Mouse (Mus musculus): Measurements from ENCODE around the gene Pcmtd2. TPM values are rescaled to one million over a fixed set of nuclear protein-coding genes. Genes with fewer than 3 reads are reported as not detected.

Gene Pcmtd2
- total and polyA plus RNA-seq, 3 experiments = 9.9 to 13.6 TPM; not detected in 1

DNA sequence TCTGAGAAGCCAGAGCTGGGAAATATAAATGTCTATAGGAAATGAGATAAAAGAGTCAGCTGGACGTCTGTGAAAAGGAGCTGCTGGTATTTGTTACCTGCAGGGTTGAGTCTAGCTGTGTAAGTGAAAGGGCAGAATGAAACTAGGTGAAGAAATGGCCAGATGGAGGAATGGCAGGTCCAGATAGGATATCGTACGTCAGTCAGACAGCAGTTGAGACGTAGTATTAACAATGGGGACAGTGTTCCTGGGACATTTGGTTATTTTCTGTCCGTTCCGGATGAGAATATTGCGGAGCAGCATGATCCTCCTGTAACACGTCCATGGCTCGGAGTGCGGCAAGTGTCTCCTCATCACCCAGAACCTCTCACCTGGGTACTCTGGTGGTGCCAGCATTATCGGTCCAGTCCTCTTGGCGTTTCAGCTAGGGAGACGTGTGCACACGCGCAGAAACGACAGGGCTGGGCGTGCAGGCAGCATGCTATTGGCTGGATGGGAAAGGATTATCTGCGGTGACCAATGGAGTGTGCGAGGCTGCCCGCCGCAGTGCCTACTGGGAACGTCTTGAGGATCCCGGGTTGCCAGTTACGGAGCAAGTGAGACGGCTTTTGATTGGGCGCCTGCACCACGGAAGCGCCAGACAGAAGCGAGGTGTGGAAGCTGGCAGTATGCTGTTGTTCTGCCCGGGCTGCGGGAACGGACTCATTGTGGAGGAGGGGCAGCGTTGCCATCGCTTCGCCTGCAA lies 26.3 kb downstream of the Pcmtd2 start, which contains the start of gene Polr3k (continued):
- no peak for TF ChIP-seq JUND (IDR thresholded peaks at IDR 0.05; ENCODE audit: low read depth, low read length)
- TF ChIP-seq POLR2AphosphoS5 (IDR thresholded peaks at IDR 0.05; ENCODE audit: borderline replicate concordance, low read depth, low read length) = no peak
- peak; percentile 87 for TF ChIP-seq ELF1 (IDR thresholded peaks at IDR 0.05; ENCODE audit: low read depth, low read length)
- TF ChIP-seq POLR2AphosphoS2 (IDR thresholded peaks at IDR 0.05; ENCODE audit: low read length) = peak; percentile 92
- TF ChIP-seq CHD1 (IDR thresholded peaks at IDR 0.05; ENCODE audit: low read depth, low read length) = no peak
- peak; percentile 83 for TF ChIP-seq SIN3A (IDR thresholded peaks at IDR 0.05; ENCODE audit: low read length)
- TF ChIP-seq MAZ (IDR thresholded peaks at IDR 0.05; ENCODE audit: low read depth, low read length) = 0 out of 2 replicates have a peak, but pooled peaks have one; percentile 50
- TF ChIP-seq CHD2 (IDR thresholded peaks at IDR 0.05; ENCODE audit: low read length) = 0 out of 2 replicates have a peak, but pooled peaks have one; percentile 25
- TF ChIP-seq TAL1 (IDR thresholded peaks at IDR 0.05; ENCODE audit: low read length) = peak; percentile 32; the same call in 1 of the 2 replicates
- TF ChIP-seq MEF2A (IDR thresholded peaks at IDR 0.05; ENCODE audit: extremely low read depth, insufficient replicate concordance, low read depth, low read length, poor library complexity, severe bottlenecking) = no peak
- TF ChIP-seq SMC3 (IDR thresholded peaks at IDR 0.05; ENCODE audit: low read depth, low read length) = no peak
- peak; percentile 87 for TF ChIP-seq HCFC1 (IDR thresholded peaks at IDR 0.05; ENCODE audit: low read depth, low read length)
- TF ChIP-seq GATA1 (IDR thresholded peaks at IDR 0.05; ENCODE audit: low read depth, low read length) = no peak
- peak; percentile 68 for TF ChIP-seq MAX (IDR thresholded peaks at IDR 0.05; ENCODE audit: low read length)

DNA sequence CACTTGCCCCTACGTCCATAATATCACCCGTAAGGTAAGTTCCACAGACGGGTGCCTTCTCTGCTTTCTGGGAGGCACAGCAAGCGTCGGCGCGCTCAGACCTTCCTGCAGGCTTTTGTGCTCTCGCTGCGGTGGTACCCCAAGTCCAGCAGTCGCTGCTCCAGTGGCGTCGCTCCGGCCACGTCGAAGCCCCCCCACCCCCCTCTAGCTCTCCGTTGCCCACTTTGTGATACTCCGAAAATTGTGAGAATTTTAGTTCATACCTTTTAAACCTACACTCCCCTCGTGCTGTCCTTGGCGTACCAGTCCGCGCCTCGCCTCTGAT lies 26.8 kb downstream of the Pcmtd2 start:
- no peak for DNase-seq (ENCODE audit: low read depth, low spot score)
- peak overlapping the region; percentile 67 to 86 for H3K4me3 ChIP-seq (ENCODE audit: control insufficient read depth in 1 of 2, insufficient read depth in 1 of 2, low read depth in 2 of 2, low read length in 2 of 2)
- peaks cover 16% of the 10 kb centered on the region for H3K79me2 ChIP-seq (ENCODE audit: control insufficient read depth, insufficient read depth, low read length, poor library complexity)
- H3K27ac ChIP-seq (ENCODE audit: control insufficient read depth, low read depth, low read length) = peak overlapping the region; percentile 42
- peaks cover 0 to 2% of the 10 kb centered on the region in 2 experiments; a peak in 1 of 4 replicates for H3K4me1 ChIP-seq (ENCODE audit: control insufficient read depth in 1 of 2, insufficient read depth in 2 of 2, low read length in 2 of 2)
- peaks cover 6 to 9% of the 10 kb centered on the region in 2 experiments for H3K36me3 ChIP-seq (ENCODE audit: control insufficient read depth in 1 of 2, insufficient read depth in 2 of 2, low read length in 2 of 2)
- H3K9ac ChIP-seq (ENCODE audit: control insufficient read depth, low read depth, low read length, poor library complexity, severe bottlenecking) = peak overlapping the region; percentile 67
- H3K9me3 ChIP-seq (replicated peaks; ENCODE audit: insufficient read depth, low read length) = no peaks in the 10 kb centered on the region
- H3K27me3 ChIP-seq (ENCODE audit: control insufficient read depth in 1 of 2, insufficient read depth in 2 of 2, low read length in 2 of 2) = no peaks in the 10 kb centered on the region
- TF ChIP-seq GATA1 (IDR thresholded peaks at IDR 0.05; ENCODE audit: low read depth, low read length) (no peak), SMC3 (IDR thresholded peaks at IDR 0.05; ENCODE audit: low read depth, low read length) (no peak), ZC3H11A (IDR thresholded peaks at IDR 0.05; ENCODE audit: low read depth, low read length) (no peak), MXI1 (IDR thresholded peaks at IDR 0.05; ENCODE audit: low read depth, low read length) (no peak), USF1 (IDR thresholded peaks at IDR 0.05; ENCODE audit: low read depth, low read length) (no peak), GABPA (IDR thresholded peaks at IDR 0.05; ENCODE audit: low read depth, low read length) (no peak), ZKSCAN1 (IDR thresholded peaks at IDR 0.05; ENCODE audit: low read depth, low read length) (no peak), E2F4 (IDR thresholded peaks at IDR 0.05; ENCODE audit: borderline replicate concordance, low read depth, low read length) (no peak), MEF2A (IDR thresholded peaks at IDR 0.05; ENCODE audit: extremely low read depth, insufficient replicate concordance, low read depth, low read length, poor library complexity, severe bottlenecking) (no peak), ZMIZ1 (IDR thresholded peaks at IDR 0.05; ENCODE audit: low read depth, low read length) (no peak; the same call in 1 of the 2 replicates), POLR2A (IDR thresholded peaks at IDR 0.05; ENCODE audit: control insufficient read depth in 1 of 2, insufficient read depth in 1 of 2, low read depth in 1 of 2, low read length in 2 of 2, poor library complexity in 1 of 2) (no peak)
